Mouse (Mus musculus) CH12.LX (cell line): ENCODE measurements around the gene Asap3. TPM values are rescaled to one million over a fixed set of nuclear protein-coding genes. Genes with fewer than 3 reads are reported as not detected.

Experiments used
- DNase-seq: peaks from one replicate; pipeline ENCODE4 v3.0.0-alpha.2; 2013; ENCODE audit errors: extremely low read depth
- H3K27ac ChIP-seq: 2 replicates; pipeline ENCODE4 v1.5.1; 2012; ENCODE audit warnings: low read depth, mild to moderate bottlenecking, control low read depth, moderate library complexity; ENCODE audit not compliant: insufficient read depth
- H3K27me3 ChIP-seq: replicated peaks from 2 replicates; pipeline ENCODE3; 2012; ENCODE audit warnings: inconsistent platforms
- H3K36me3 ChIP-seq, 2 experiments: replicated peaks in 1 of 2; 2 replicates each; pipeline versions ENCODE3 to v1.6.1; 2012; ENCODE audit warnings: inconsistent platforms in 1 of 2, low read length in 1 of 2, mild to moderate bottlenecking in 1 of 2, mixed read lengths in 1 of 2, moderate library complexity in 1 of 2; ENCODE audit not compliant: control insufficient read depth in 1 of 2, insufficient read depth in 1 of 2
- H3K4me1 ChIP-seq, 2 experiments: 2 replicates each; pipeline ENCODE4 v1.6.1; 2012; ENCODE audit warnings: inconsistent platforms in 1 of 2, moderate library complexity in 1 of 2; ENCODE audit not compliant: insufficient read depth in 2 of 2, control insufficient read depth in 1 of 2
- H3K4me2 ChIP-seq: 2 replicates; pipeline ENCODE4 v1.6.1; 2012; ENCODE audit warnings: low read depth, mild to moderate bottlenecking, control low read depth; ENCODE audit not compliant: poor library complexity, insufficient read depth, severe bottlenecking
- H3K4me3 ChIP-seq, 3 experiments: fragments of 150-350 bp in 1 of 3; sonication (generic) in 1 of 3; replicated peaks in 1 of 3; 2 replicates each; pipeline versions ENCODE3 to v1.5.1; 2011 to 2012; ENCODE audit warnings: low read depth in 2 of 3, low read length in 2 of 3, mild to moderate bottlenecking in 2 of 3, moderate library complexity in 2 of 3, control low read depth in 1 of 3, improper control_type of control experiment in 1 of 3, inconsistent platforms in 1 of 3, mixed read lengths in 1 of 3; ENCODE audit not compliant: poor library complexity in 1 of 3
- H3K79me2 ChIP-seq: replicated peaks from 2 replicates; pipeline ENCODE4 v1.6.1; 2012; ENCODE audit warnings: mild to moderate bottlenecking, moderate library complexity; ENCODE audit not compliant: control insufficient read depth, poor library complexity, insufficient read depth, severe bottlenecking; ENCODE audit errors: extremely low read depth
- H3K9ac ChIP-seq: 2 replicates; pipeline ENCODE4 v1.6.1; 2012; ENCODE audit warnings: low read depth, mild to moderate bottlenecking, control low read depth, moderate library complexity; ENCODE audit not compliant: insufficient read depth
- H3K9me3 ChIP-seq: replicated peaks from 2 replicates; pipeline ENCODE3; 2012; ENCODE audit warnings: low read length, inconsistent platforms, mixed read lengths
- BHLHE40 ChIP-seq: IDR thresholded peaks from 2 replicates; pipeline ENCODE4 v1.6.1; 2011; ENCODE audit warnings: mild to moderate bottlenecking, low read depth, low read length, improper control_type of control experiment
- CHD1 ChIP-seq: IDR thresholded peaks from 2 replicates; pipeline ENCODE4 v1.6.1; 2012; ENCODE audit warnings: low read depth, low read length, improper control_type of control experiment, inconsistent platforms
- CTCF ChIP-seq, 2 experiments: IDR thresholded peaks in 1 of 2; conservative IDR thresholded peaks in 1 of 2; 2 replicates each; pipeline ENCODE4 v1.5.1; 2011 to 2012; ENCODE audit warnings: low read depth in 2 of 2, low read length in 2 of 2, improper control_type of control experiment in 1 of 2, inconsistent platforms in 1 of 2, mild to moderate bottlenecking in 1 of 2, moderate library complexity in 1 of 2
- ETS1 ChIP-seq: conservative IDR thresholded peaks from 2 replicates; pipeline ENCODE4 v1.6.1; 2012; ENCODE audit warnings: low read depth, mild to moderate bottlenecking, inconsistent platforms, low read length, improper control_type of control experiment, moderate library complexity
- HCFC1 ChIP-seq: IDR thresholded peaks from 2 replicates; pipeline ENCODE4 v1.6.1; 2012; ENCODE audit warnings: low read depth, mild to moderate bottlenecking, inconsistent platforms, low read length, improper control_type of control experiment
- IRF4 ChIP-seq: IDR thresholded peaks from 2 replicates; pipeline ENCODE4 v1.6.1; 2014; ENCODE audit warnings: low read depth, mild to moderate bottlenecking, inconsistent platforms, low read length, improper control_type of control experiment
- JUND ChIP-seq: conservative IDR thresholded peaks from 2 replicates; pipeline ENCODE4 v1.6.1; 2011; ENCODE audit warnings: low read depth, low read length, improper control_type of control experiment
- MAFK ChIP-seq: IDR thresholded peaks from 2 replicates; pipeline ENCODE4 v1.6.1; 2011; ENCODE audit warnings: low read length, improper control_type of control experiment; ENCODE audit not compliant: insufficient replicate concordance
- MAX ChIP-seq: IDR thresholded peaks from 2 replicates; pipeline ENCODE4 v1.6.1; 2011; ENCODE audit warnings: low read length, improper control_type of control experiment
- MEF2A ChIP-seq: IDR thresholded peaks from 2 replicates; pipeline ENCODE4 v1.6.1; 2014; ENCODE audit warnings: low read depth, mild to moderate bottlenecking, inconsistent platforms, low read length, improper control_type of control experiment, borderline replicate concordance
- MXI1 ChIP-seq: IDR thresholded peaks from 2 replicates; pipeline ENCODE4 v1.6.1; 2011; ENCODE audit warnings: mild to moderate bottlenecking, low read depth, low read length, improper control_type of control experiment
- MYC ChIP-seq: IDR thresholded peaks from 2 replicates; pipeline ENCODE4 v1.6.1; 2011; ENCODE audit warnings: low read depth, mild to moderate bottlenecking, improper control_type of control experiment, low read length
- NELFE ChIP-seq: IDR thresholded peaks from 2 replicates; pipeline ENCODE4 v1.6.1; 2011; ENCODE audit warnings: low read depth, low read length, improper control_type of control experiment
- NRF1 ChIP-seq: IDR thresholded peaks from 2 replicates; pipeline ENCODE4 v1.6.1; 2014; ENCODE audit warnings: low read depth, mild to moderate bottlenecking, inconsistent platforms, low read length, improper control_type of control experiment, moderate library complexity
- POLR2A ChIP-seq: IDR thresholded peaks from 2 replicates; pipeline ENCODE4 v1.6.1; 2011; ENCODE audit warnings: low read depth, mild to moderate bottlenecking, improper control_type of control experiment, low read length
- POLR2AphosphoS2 ChIP-seq: IDR thresholded peaks from 2 replicates; pipeline ENCODE4 v1.6.1; 2011; ENCODE audit warnings: low read depth, low read length, improper control_type of control experiment
- RAD21 ChIP-seq: IDR thresholded peaks from 2 replicates; pipeline ENCODE4 v1.6.1; 2011; ENCODE audit warnings: low read depth, mild to moderate bottlenecking, low read length, improper control_type of control experiment, moderate library complexity
- RCOR1 ChIP-seq: conservative IDR thresholded peaks from 2 replicates; pipeline ENCODE4 v1.6.1; 2012; ENCODE audit warnings: low read depth, mild to moderate bottlenecking, inconsistent platforms, low read length, improper control_type of control experiment
- SMC3 ChIP-seq: IDR thresholded peaks from 2 replicates; pipeline ENCODE4 v1.6.1; 2011; ENCODE audit warnings: low read depth, low read length, improper control_type of control experiment
- TBP ChIP-seq: conservative IDR thresholded peaks from 2 replicates; pipeline ENCODE4 v1.6.1; 2011; ENCODE audit warnings: low read depth, low read length, improper control_type of control experiment
- TCF12 ChIP-seq: IDR thresholded peaks from 2 replicates; pipeline ENCODE4 v1.6.1; 2014; ENCODE audit warnings: low read depth, mild to moderate bottlenecking, inconsistent platforms, low read length, improper control_type of control experiment
- USF1 ChIP-seq: IDR thresholded peaks from 2 replicates; pipeline ENCODE4 v1.6.1; 2014; ENCODE audit warnings: low read depth, mild to moderate bottlenecking, inconsistent platforms, low read length, improper control_type of control experiment
- ZC3H11A ChIP-seq: IDR thresholded peaks from 2 replicates; pipeline ENCODE4 v1.6.1; 2012; ENCODE audit warnings: low read depth, mild to moderate bottlenecking, inconsistent platforms, low read length, improper control_type of control experiment
- ZKSCAN1 ChIP-seq: IDR thresholded peaks from 2 replicates; pipeline ENCODE4 v1.6.1; 2012; ENCODE audit warnings: low read depth, inconsistent platforms, low read length, improper control_type of control experiment, borderline replicate concordance
- ZMIZ1 ChIP-seq: IDR thresholded peaks from 2 replicates; pipeline ENCODE4 v1.6.1; 2012; ENCODE audit warnings: low read depth, mild to moderate bottlenecking, inconsistent platforms, low read length, improper control_type of control experiment
- ZNF384 ChIP-seq: IDR thresholded peaks from 2 replicates; pipeline ENCODE4 v1.6.1; 2012; ENCODE audit warnings: low read depth, low read length, improper control_type of control experiment, inconsistent platforms
- dilution Hi-C: fragments of 300-500 bp; cut with MboI; formaldehyde crosslinking; loops from 2 replicates; pipeline ENCODE4 v1.14.3; 2020; ENCODE audit warnings: low sequenced_read_pairs; ENCODE audit not compliant: extremely low pct_unique_long_range_greater_than_20kb, extremely low pct_ligation_motif_present
- in situ Hi-C: fragments of 300-500 bp; cut with MboI; formaldehyde crosslinking; loops from 3 replicates; pipeline ENCODE4 v1.14.3; 2019; ENCODE audit warnings: low sequenced_read_pairs, low pct_ligation_motif_present, low pct_unique_long_range_greater_than_20kb, mixed read lengths
- polyA plus RNA-seq: library from polyadenylated mRNA; unstranded; fragments of >175 nt; gene quantifications from 2 replicates; pipeline ENCODE4 v1.2.1, GENCODE M21; 2012; ENCODE audit warnings: low read depth; ENCODE audit not compliant: insufficient read length
- total RNA-seq, 2 experiments: library from RNA; depleted of rRNA; stranded (reverse); fragments of 300-350 nt in 1 of 2; fragments of >200 nt in 1 of 2; gene quantifications; 2 replicates each; pipeline ENCODE4 v1.2.3; 2012 to 2014

The Asap3 gene
- total and polyA plus RNA-seq, 3 experiments, result 0.07 to 0.08 TPM; not detected in 1

DNA sequence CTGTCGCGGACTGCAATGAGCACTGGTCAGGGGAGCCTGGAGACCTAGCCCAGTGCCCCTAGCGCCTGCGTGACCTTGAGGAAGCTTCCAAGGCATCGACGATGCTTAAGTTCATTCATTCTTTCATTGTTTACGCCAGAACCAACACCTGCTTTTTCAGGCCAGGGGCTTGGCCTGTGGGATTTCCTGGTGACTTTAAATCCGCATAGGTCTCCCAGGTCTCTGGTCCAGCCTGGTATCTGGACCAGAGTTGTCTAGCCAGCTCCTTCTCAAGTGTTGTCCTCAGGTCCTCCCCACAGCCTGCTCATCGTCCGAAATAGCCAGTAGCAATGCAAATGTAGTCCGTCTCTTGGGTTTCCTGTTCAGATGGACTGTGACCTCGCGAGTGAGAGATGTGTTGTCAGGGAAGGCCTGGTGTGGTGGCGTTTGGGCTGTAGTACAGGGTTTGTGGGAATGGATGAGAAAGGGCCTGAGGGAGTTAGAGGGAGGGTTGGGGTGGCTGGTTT is 32.9 kb upstream of the Asap3 start (continued):
- TF ChIP-seq POLR2AphosphoS2 (no peak), POLR2A (peak; percentile 61), SMC3 (no peak), MAX (0 out of 2 replicates have a peak, but pooled peaks have one; percentile 18), BHLHE40 (0 out of 2 replicates have a peak, but pooled peaks have one; percentile 13), MYC (0 out of 2 replicates have a peak, but pooled peaks have one; percentile 33), ETS1 (no peak; the same call in 1 of the 2 replicates), ZKSCAN1 (no peak), HCFC1 (no peak), JUND (no peak), CHD1 (no peak), NRF1 (0 out of 2 replicates have a peak, but pooled peaks have one; percentile 39), USF1 (no peak), MXI1 (peak; percentile 34; the same call in 1 of the 2 replicates), MEF2A (peak; percentile 63; the same call in 1 of the 2 replicates), TCF12 (peak; percentile 63)

- H3K36me3 ChIP-seq, result peaks cover 0 to 4% of the 10 kb centered on the region in 2 experiments
- TF ChIP-seq MAX, result no peak
- 0 out of 2 replicates have a peak, but pooled peaks have one; percentile 14 for TF ChIP-seq CHD1
- no peak for TF ChIP-seq RCOR1
- TF ChIP-seq TCF12, result peak; percentile 61
- TF ChIP-seq ZC3H11A, result no peak
- no peak for TF ChIP-seq CTCF (conservative IDR thresholded peaks at IDR 0.05 in 1 of 2, IDR thresholded peaks at IDR 0.05 in 1 of 2; ENCODE audit: low read depth in 2 of 2, low read length in 2 of 2)
- no peak for TF ChIP-seq NELFE
- no peak for TF ChIP-seq ZNF384
- no peak for TF ChIP-seq MAFK
- no peak for TF ChIP-seq HCFC1
- TF ChIP-seq TBP, result no peak
- TF ChIP-seq RAD21, result no peak
- no peak for TF ChIP-seq BHLHE40
- TF ChIP-seq IRF4, result peak; percentile 16; the same call in 1 of the 2 replicates
- no peak for TF ChIP-seq ZMIZ1
- peak overlapping the region; percentile 95 for H3K4me2 ChIP-seq
- peak overlapping the region; percentile 72 to 83 (median 76) for H3K4me3 ChIP-seq
- H3K27me3 ChIP-seq, result peaks cover 9% of the 10 kb centered on the region
- peak overlapping the region; percentile 76 for H3K9ac ChIP-seq
- H3K27ac ChIP-seq, result peak overlapping the region; percentile 65
- DNase-seq, result no peak
- peaks cover 27 to 65% of the 10 kb centered on the region in 2 experiments for H3K4me1 ChIP-seq
- H3K79me2 ChIP-seq, result peaks cover 36% of the 10 kb centered on the region
- dilution Hi-C loops, result no loop called here
- no peaks in the 10 kb centered on the region for H3K9me3 ChIP-seq
- in situ Hi-C loops, result no loop called here
Measured at GRCm38 (mm10) chr4:136174216-136175193, 31.7 kb upstream of the Asap3 start.
